Mouse (Mus musculus): ENCODE measurements at regions not wholly inside any gene's neighbourhood (a gene's known extent, or its start where the extent isn't known, plus 50 kb on each side); places are given as distances from the start of the nearest gene placed in this dataset.

GRCm38 (mm10) chr16:86647316-86647715, 706.7 kb upstream of the N6amt1 start:
- ATAC-seq (ENCODE audit: low FRiP score, low read depth) = no peak

GRCm38 (mm10) chr16:86646753-86647152, 707.2 kb upstream of the N6amt1 start:
- WGBS = 64% methylated on average over 2 of the region's 2 CpGs
- ATAC-seq (ENCODE audit: low FRiP score, low read depth) (no peak), DNase-seq (ENCODE audit: low spot score) (no peak)
- H3K9me3 ChIP-seq (ENCODE audit: control insufficient read depth, low read length) = no peaks in the 10 kb centered on the region
- H3K4me1 ChIP-seq (ENCODE audit: control insufficient read depth, insufficient read depth, low read length) = no peaks in the 10 kb centered on the region
- H3K27ac ChIP-seq (replicated peaks; ENCODE audit: low read depth, low read length) = no peak overlapping the region
- H3K27me3 ChIP-seq (ENCODE audit: control insufficient read depth, insufficient read depth, low read length) = no peaks in the 10 kb centered on the region
- no peak overlapping the region for H3K4me3 ChIP-seq (replicated peaks; ENCODE audit: low read length)
- no peak for TF ChIP-seq POLR2A (IDR thresholded peaks at IDR 0.05; ENCODE audit: borderline replicate concordance, extremely low read depth, insufficient read depth, insufficient read length)
- no peak overlapping the region for H3K9ac ChIP-seq (ENCODE audit: low read depth, low read length, severe bottlenecking)
- H3K4me2 ChIP-seq (replicated peaks; ENCODE audit: low read depth, low read length, severe bottlenecking) = no peak overlapping the region
- no peaks in the 10 kb centered on the region for H3K36me3 ChIP-seq (ENCODE audit: control insufficient read depth, insufficient read depth, low read length)

More at GRCm38 (mm10) chr16:86647316-86647715, 706.7 kb upstream of the N6amt1 start:
- no peak for TF ChIP-seq POLR2A (IDR thresholded peaks at IDR 0.05; ENCODE audit: borderline replicate concordance, extremely low read depth, insufficient read depth, insufficient read length)
- H3K9ac ChIP-seq (ENCODE audit: low read depth, low read length, severe bottlenecking) = no peak overlapping the region
- 75% methylated on average over 5 of the region's 5 CpGs for WGBS
- no peaks in the 10 kb centered on the region for H3K36me3 ChIP-seq (ENCODE audit: control insufficient read depth, insufficient read depth, low read length)
- no peaks in the 10 kb centered on the region for H3K27me3 ChIP-seq (ENCODE audit: control insufficient read depth, insufficient read depth, low read length)
- H3K4me2 ChIP-seq (replicated peaks; ENCODE audit: low read depth, low read length, severe bottlenecking) = no peak overlapping the region
- no peaks in the 10 kb centered on the region for H3K9me3 ChIP-seq (ENCODE audit: control insufficient read depth, low read length)
- H3K27ac ChIP-seq (replicated peaks; ENCODE audit: low read depth, low read length) = no peak overlapping the region
- no peak overlapping the region for H3K4me3 ChIP-seq (replicated peaks; ENCODE audit: low read length)
- DNase-seq (ENCODE audit: low spot score) = no peak
- no peaks in the 10 kb centered on the region for H3K4me1 ChIP-seq (ENCODE audit: control insufficient read depth, insufficient read depth, low read length)

GRCm38 (mm10) chr16:86645436-86645835, 708.5 kb upstream of the N6amt1 start:
- Histone ChIP-seq H3K9me3 (ENCODE audit: control insufficient read depth, low read length) (no peaks in the 10 kb centered on the region), H3K27ac (replicated peaks; ENCODE audit: low read depth, low read length) (no peak overlapping the region), H3K4me1 (ENCODE audit: control insufficient read depth, insufficient read depth, low read length) (no peaks in the 10 kb centered on the region), H3K36me3 (ENCODE audit: control insufficient read depth, insufficient read depth, low read length) (no peaks in the 10 kb centered on the region), H3K27me3 (ENCODE audit: control insufficient read depth, insufficient read depth, low read length) (no peaks in the 10 kb centered on the region), H3K9ac (ENCODE audit: low read depth, low read length, severe bottlenecking) (no peak overlapping the region), H3K4me2 (replicated peaks; ENCODE audit: low read depth, low read length, severe bottlenecking) (no peak overlapping the region), H3K4me3 (replicated peaks; ENCODE audit: low read length) (no peak overlapping the region)
- TF ChIP-seq POLR2A (IDR thresholded peaks at IDR 0.05; ENCODE audit: borderline replicate concordance, extremely low read depth, insufficient read depth, insufficient read length) = no peak
- DNase-seq (ENCODE audit: low spot score) (no peak), ATAC-seq (ENCODE audit: low FRiP score, low read depth) (no peak)
- WGBS = 83% methylated on average over 1 of the region's 1 CpGs

- peak; percentile 77; the same call in 1 of the 2 replicates for ATAC-seq (ENCODE audit: low FRiP score, low read depth)
- Histone ChIP-seq H3K27me3 (ENCODE audit: control insufficient read depth, insufficient read depth, low read length) (no peaks in the 10 kb centered on the region), H3K27ac (replicated peaks; ENCODE audit: low read depth, low read length) (no peak overlapping the region), H3K4me3 (replicated peaks; ENCODE audit: low read length) (no peak overlapping the region), H3K4me1 (ENCODE audit: control insufficient read depth, insufficient read depth, low read length) (no peaks in the 10 kb centered on the region), H3K36me3 (ENCODE audit: control insufficient read depth, insufficient read depth, low read length) (no peaks in the 10 kb centered on the region), H3K9me3 (ENCODE audit: control insufficient read depth, low read length) (no peaks in the 10 kb centered on the region), H3K4me2 (replicated peaks; ENCODE audit: low read depth, low read length, severe bottlenecking) (no peak overlapping the region), H3K9ac (ENCODE audit: low read depth, low read length, severe bottlenecking) (no peak overlapping the region)
- no peak for TF ChIP-seq POLR2A (IDR thresholded peaks at IDR 0.05; ENCODE audit: borderline replicate concordance, extremely low read depth, insufficient read depth, insufficient read length)
- WGBS = 15% methylated on average over 2 of the region's 2 CpGs
- DNase-seq (ENCODE audit: low spot score) = peak; percentile 90
Measured at GRCm38 (mm10) chr16:86644912-86645312, 709.1 kb upstream of the N6amt1 start.

GRCm38 (mm10) chr16:86604166-86604565, 702.5 kb upstream of the Adamts5 start:
- no peak for ATAC-seq (ENCODE audit: low FRiP score, low read depth)
- Histone ChIP-seq H3K4me3 (replicated peaks; ENCODE audit: low read length) (no peak overlapping the region), H3K27ac (replicated peaks; ENCODE audit: low read depth, low read length) (no peak overlapping the region), H3K27me3 (ENCODE audit: control insufficient read depth, insufficient read depth, low read length) (no peaks in the 10 kb centered on the region), H3K4me2 (replicated peaks; ENCODE audit: low read depth, low read length, severe bottlenecking) (no peak overlapping the region), H3K4me1 (ENCODE audit: control insufficient read depth, insufficient read depth, low read length) (no peaks in the 10 kb centered on the region), H3K9ac (ENCODE audit: low read depth, low read length, severe bottlenecking) (no peak overlapping the region), H3K36me3 (ENCODE audit: control insufficient read depth, insufficient read depth, low read length) (no peaks in the 10 kb centered on the region), H3K9me3 (ENCODE audit: control insufficient read depth, low read length) (no peaks in the 10 kb centered on the region)
- 89% methylated on average over 7 of the region's 7 CpGs for WGBS
- DNase-seq (ENCODE audit: low spot score) = no peak
- TF ChIP-seq POLR2A (IDR thresholded peaks at IDR 0.05; ENCODE audit: borderline replicate concordance, extremely low read depth, insufficient read depth, insufficient read length) = no peak

GRCm38 (mm10) chr16:86594992-86595391, 693.4 kb upstream of the Adamts5 start:
- H3K27ac ChIP-seq (replicated peaks; ENCODE audit: low read depth, low read length) = no peak overlapping the region
- H3K9ac ChIP-seq (ENCODE audit: low read depth, low read length, severe bottlenecking) = no peak overlapping the region
- no peaks in the 10 kb centered on the region for H3K36me3 ChIP-seq (ENCODE audit: control insufficient read depth, insufficient read depth, low read length)
- H3K27me3 ChIP-seq (ENCODE audit: control insufficient read depth, insufficient read depth, low read length) = no peaks in the 10 kb centered on the region
- no peak overlapping the region for H3K4me3 ChIP-seq (replicated peaks; ENCODE audit: low read length)
- 54% methylated on average over 3 of the region's 3 CpGs for WGBS
- ATAC-seq (ENCODE audit: low FRiP score, low read depth) = no peak
- H3K4me2 ChIP-seq (replicated peaks; ENCODE audit: low read depth, low read length, severe bottlenecking) = no peak overlapping the region
- H3K4me1 ChIP-seq (ENCODE audit: control insufficient read depth, insufficient read depth, low read length) = no peaks in the 10 kb centered on the region
- H3K9me3 ChIP-seq (ENCODE audit: control insufficient read depth, low read length) = no peaks in the 10 kb centered on the region
- TF ChIP-seq POLR2A (IDR thresholded peaks at IDR 0.05; ENCODE audit: borderline replicate concordance, extremely low read depth, insufficient read depth, insufficient read length) = no peak
- no peak for DNase-seq (ENCODE audit: low spot score)

All from limb, embryonic 14.5 days (tissue).